ENCODE assay signal across 35 mouse cellular contexts in the genomic region with DNA sequence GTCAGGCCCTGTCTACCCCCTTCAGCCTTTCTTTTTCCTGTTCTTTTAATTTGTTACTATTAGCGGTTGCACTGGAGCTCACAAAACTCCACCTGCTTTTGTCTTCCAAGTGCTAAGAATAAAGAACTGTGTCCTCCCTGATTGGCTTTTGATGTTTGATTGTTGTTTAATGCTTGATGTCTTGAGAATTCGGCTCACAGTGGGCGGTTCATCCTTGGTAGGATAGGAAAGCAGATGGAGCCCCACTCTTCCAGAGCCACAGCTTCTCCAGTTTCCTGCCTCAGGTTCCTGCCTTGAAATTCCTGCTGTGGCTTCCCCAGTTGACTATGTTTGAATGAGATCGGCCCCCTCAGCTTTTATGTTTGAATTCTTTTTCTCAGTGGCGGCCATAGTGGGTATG. TPM values are rescaled to one million over a fixed set of nuclear protein-coding genes. Genes with fewer than 3 reads are reported as not detected.
"Had no signal": no experiment of that assay in that cellular context is flagged by ENCODE, and none has a peak within 500 bp of the region (broad histone marks: within the 10 kb centered on the region; RNA-seq: fewer than 3 reads in every experiment).

No protein-coding gene starts in this region.

- ATAC-seq: forebrain, embryonic 13.5 days; forebrain, embryonic 14.5 days; forebrain, embryonic 15.5 days; forebrain, embryonic 16.5 days had no signal

- H3K4me1 ChIP-seq: embryonic facial prominence, embryonic 10.5 days; embryonic facial prominence, embryonic 12.5 days; embryonic facial prominence, embryonic 13.5 days; embryonic facial prominence, embryonic 15.5 days; forebrain, embryonic 10.5 days; forebrain, embryonic 12.5 days; forebrain, embryonic 13.5 days; forebrain, embryonic 15.5 days; heart, embryonic 10.5 days; heart, embryonic 12.5 days had no signal

- H3K9ac ChIP-seq: embryonic facial prominence, embryonic 12.5 days; embryonic facial prominence, embryonic 13.5 days; embryonic facial prominence, embryonic 15.5 days; forebrain, embryonic 12.5 days; forebrain, embryonic 13.5 days; forebrain, embryonic 15.5 days; heart, embryonic 12.5 days had no signal

- DNase-seq: cerebellum, postnatal 14 days; cerebellum, postnatal 25 days; cerebellum, postnatal 36 days; gastrocnemius, adult 2 months; gastrocnemius, postnatal 10 days; gastrocnemius, postnatal 14 days; gastrocnemius, postnatal 25 days; gastrocnemius, postnatal 36 days; heart, adult 11 months; heart, adult 18-20 months; heart, adult 2 months had no signal

- H3K4me3 ChIP-seq: embryonic facial prominence, embryonic 10.5 days; embryonic facial prominence, embryonic 12.5 days; embryonic facial prominence, embryonic 13.5 days; embryonic facial prominence, embryonic 15.5 days; erythroblast, embryonic 14.5 days; forebrain, embryonic 10.5 days; forebrain, embryonic 12.5 days; forebrain, embryonic 13.5 days; forebrain, embryonic 15.5 days; gastrocnemius, adult 2 months; heart, adult 2 months; heart, embryonic 10.5 days; heart, embryonic 12.5 days had no signal

- H3K36me3 ChIP-seq: embryonic facial prominence, embryonic 10.5 days; embryonic facial prominence, embryonic 12.5 days; embryonic facial prominence, embryonic 13.5 days; embryonic facial prominence, embryonic 15.5 days; forebrain, embryonic 10.5 days; forebrain, embryonic 12.5 days; forebrain, embryonic 15.5 days; heart, embryonic 10.5 days; heart, embryonic 12.5 days had no signal

- H3K27me3 ChIP-seq: embryonic facial prominence, embryonic 12.5 days; embryonic facial prominence, embryonic 13.5 days; embryonic facial prominence, embryonic 15.5 days; forebrain, embryonic 12.5 days; forebrain, embryonic 13.5 days; forebrain, embryonic 15.5 days; heart, embryonic 12.5 days had no signal

- H3K4me2 ChIP-seq: embryonic facial prominence, embryonic 12.5 days; embryonic facial prominence, embryonic 13.5 days; embryonic facial prominence, embryonic 15.5 days; forebrain, embryonic 12.5 days; forebrain, embryonic 13.5 days; forebrain, embryonic 15.5 days; heart, embryonic 11.5 days; heart, embryonic 12.5 days had no signal

- H3K27ac ChIP-seq: embryonic facial prominence, embryonic 10.5 days; embryonic facial prominence, embryonic 12.5 days; embryonic facial prominence, embryonic 13.5 days; embryonic facial prominence, embryonic 15.5 days; forebrain, embryonic 10.5 days; forebrain, embryonic 12.5 days; forebrain, embryonic 13.5 days; forebrain, embryonic 15.5 days; gastrocnemius, adult 2 months; heart, adult 2 months; heart, embryonic 10.5 days had no signal

RNA-seq across cellular contexts. Expression of a gene that starts 4.2 kb away (rescaled TPM):
- total RNA-seq: common myeloid progenitor, adult 5-6 weeks; gastrocnemius, adult 18-20 months; gastrocnemius, adult 2 months; gastrocnemius, adult 8-10 months; gastrocnemius, postnatal 10 days; gastrocnemius, postnatal 14 days; gastrocnemius, postnatal 25 days; gastrocnemius, postnatal 36 days; gastrocnemius, postnatal 4 days; granulocyte monocyte progenitor cell, adult 5-6 weeks; heart, adult 18-20 months; heart, adult 2 months; heart, adult 8-10 months had no signal
- polyA plus RNA-seq: cortical plate, adult 2 months; embryonic facial prominence, embryonic 10.5 days; embryonic facial prominence, embryonic 11.5 days; embryonic facial prominence, embryonic 12.5 days; embryonic facial prominence, embryonic 13.5 days; embryonic facial prominence, embryonic 14.5 days; embryonic facial prominence, embryonic 15.5 days; erythroblast, embryonic 14.5 days; forebrain, embryonic 10.5 days; forebrain, embryonic 11.5 days; forebrain, embryonic 12.5 days; forebrain, embryonic 13.5 days; forebrain, embryonic 14.5 days; forebrain, embryonic 15.5 days; forebrain, embryonic 16.5 days; heart, adult 2 months; heart, embryonic 10.5 days; heart, embryonic 11.5 days; heart, embryonic 12.5 days had no signal

RNA-seq across cellular contexts. Expression of a gene that starts 58.9 kb away (rescaled TPM):
- polyA plus RNA-seq: embryonic facial prominence, embryonic 10.5 days; embryonic facial prominence, embryonic 11.5 days; embryonic facial prominence, embryonic 13.5 days; erythroblast, embryonic 14.5 days; forebrain, embryonic 10.5 days; forebrain, embryonic 11.5 days; forebrain, embryonic 12.5 days; forebrain, embryonic 13.5 days; forebrain, embryonic 15.5 days; forebrain, embryonic 16.5 days had no signal
